Mouse (Mus musculus) CH12.LX (cell line): ENCODE measurements at regions not wholly inside any gene's neighbourhood (a gene's known extent, or its start where the extent isn't known, plus 50 kb on each side); places are given as distances from the start of the nearest gene placed in this dataset.

Experiments
- DNase-seq: peaks from one replicate; pipeline ENCODE4 v3.0.0-alpha.2; 2013; ENCODE audit errors: extremely low read depth
- H3K27ac ChIP-seq: 2 replicates; pipeline ENCODE4 v1.5.1; 2012; ENCODE audit warnings: low read depth, mild to moderate bottlenecking, control low read depth, moderate library complexity; ENCODE audit not compliant: insufficient read depth
- H3K27me3 ChIP-seq: replicated peaks from 2 replicates; pipeline ENCODE3; 2012; ENCODE audit warnings: inconsistent platforms
- H3K36me3 ChIP-seq, 2 experiments: replicated peaks in 1 of 2; 2 replicates each; pipeline versions ENCODE3 to v1.6.1; 2012; ENCODE audit warnings: inconsistent platforms in 1 of 2, low read length in 1 of 2, mild to moderate bottlenecking in 1 of 2, mixed read lengths in 1 of 2, moderate library complexity in 1 of 2; ENCODE audit not compliant: control insufficient read depth in 1 of 2, insufficient read depth in 1 of 2
- H3K4me1 ChIP-seq, 2 experiments: 2 replicates each; pipeline ENCODE4 v1.6.1; 2012; ENCODE audit warnings: inconsistent platforms in 1 of 2, moderate library complexity in 1 of 2; ENCODE audit not compliant: insufficient read depth in 2 of 2, control insufficient read depth in 1 of 2
- H3K4me2 ChIP-seq: 2 replicates; pipeline ENCODE4 v1.6.1; 2012; ENCODE audit warnings: low read depth, mild to moderate bottlenecking, control low read depth; ENCODE audit not compliant: poor library complexity, insufficient read depth, severe bottlenecking
- H3K4me3 ChIP-seq, 3 experiments: fragments of 150-350 bp in 1 of 3; sonication (generic) in 1 of 3; replicated peaks in 1 of 3; 2 replicates each; pipeline versions ENCODE3 to v1.5.1; 2011 to 2012; ENCODE audit warnings: low read depth in 2 of 3, low read length in 2 of 3, mild to moderate bottlenecking in 2 of 3, moderate library complexity in 2 of 3, control low read depth in 1 of 3, improper control_type of control experiment in 1 of 3, inconsistent platforms in 1 of 3, mixed read lengths in 1 of 3; ENCODE audit not compliant: poor library complexity in 1 of 3
- H3K79me2 ChIP-seq: replicated peaks from 2 replicates; pipeline ENCODE4 v1.6.1; 2012; ENCODE audit warnings: mild to moderate bottlenecking, moderate library complexity; ENCODE audit not compliant: control insufficient read depth, poor library complexity, insufficient read depth, severe bottlenecking; ENCODE audit errors: extremely low read depth
- H3K9ac ChIP-seq: 2 replicates; pipeline ENCODE4 v1.6.1; 2012; ENCODE audit warnings: low read depth, mild to moderate bottlenecking, control low read depth, moderate library complexity; ENCODE audit not compliant: insufficient read depth
- H3K9me3 ChIP-seq: replicated peaks from 2 replicates; pipeline ENCODE3; 2012; ENCODE audit warnings: low read length, inconsistent platforms, mixed read lengths
- BHLHE40 ChIP-seq: IDR thresholded peaks from 2 replicates; pipeline ENCODE4 v1.6.1; 2011; ENCODE audit warnings: mild to moderate bottlenecking, low read depth, low read length, improper control_type of control experiment
- EP300 ChIP-seq: IDR thresholded peaks from 2 replicates; pipeline ENCODE4 v1.6.1; 2011; ENCODE audit warnings: low read length, improper control_type of control experiment
- JUN ChIP-seq: IDR thresholded peaks from 2 replicates; pipeline ENCODE4 v1.6.1; 2011; ENCODE audit warnings: low read depth, mild to moderate bottlenecking, low read length, improper control_type of control experiment, moderate library complexity; ENCODE audit not compliant: insufficient read depth
- MYC ChIP-seq: IDR thresholded peaks from 2 replicates; pipeline ENCODE4 v1.6.1; 2011; ENCODE audit warnings: low read depth, mild to moderate bottlenecking, improper control_type of control experiment, low read length
- NELFE ChIP-seq: IDR thresholded peaks from 2 replicates; pipeline ENCODE4 v1.6.1; 2011; ENCODE audit warnings: low read depth, low read length, improper control_type of control experiment
- PAX5 ChIP-seq: IDR thresholded peaks from 2 replicates; pipeline ENCODE4 v1.6.1; 2012; ENCODE audit warnings: low read length, inconsistent platforms, mixed read lengths
- SMC3 ChIP-seq: IDR thresholded peaks from 2 replicates; pipeline ENCODE4 v1.6.1; 2011; ENCODE audit warnings: low read depth, low read length, improper control_type of control experiment
- TBP ChIP-seq: conservative IDR thresholded peaks from 2 replicates; pipeline ENCODE4 v1.6.1; 2011; ENCODE audit warnings: low read depth, low read length, improper control_type of control experiment
- TCF12 ChIP-seq: IDR thresholded peaks from 2 replicates; pipeline ENCODE4 v1.6.1; 2014; ENCODE audit warnings: low read depth, mild to moderate bottlenecking, inconsistent platforms, low read length, improper control_type of control experiment
- UBTF ChIP-seq: IDR thresholded peaks from 2 replicates; pipeline ENCODE4 v1.6.1; 2012; ENCODE audit warnings: low read depth, mild to moderate bottlenecking, inconsistent platforms, low read length, improper control_type of control experiment, moderate library complexity
- USF2 ChIP-seq: conservative IDR thresholded peaks from 2 replicates; pipeline ENCODE4 v1.6.1; 2011; ENCODE audit warnings: low read depth, low read length, improper control_type of control experiment
- dilution Hi-C: fragments of 300-500 bp; cut with MboI; formaldehyde crosslinking; loops from 2 replicates; pipeline ENCODE4 v1.14.3; 2020; ENCODE audit warnings: low sequenced_read_pairs; ENCODE audit not compliant: extremely low pct_unique_long_range_greater_than_20kb, extremely low pct_ligation_motif_present
- in situ Hi-C: fragments of 300-500 bp; cut with MboI; formaldehyde crosslinking; loops from 3 replicates; pipeline ENCODE4 v1.14.3; 2019; ENCODE audit warnings: low sequenced_read_pairs, low pct_ligation_motif_present, low pct_unique_long_range_greater_than_20kb, mixed read lengths

GRCm38 (mm10) chr19:30380515-30381206, 147.9 kb downstream of the Mbl2 start:
- H3K4me2 ChIP-seq: no peak overlapping the region

GRCm38 (mm10) chr19:30393791-30394190, 155.7 kb downstream of the Dkk1 start:
- Histone ChIP-seq H3K4me3 (no peak overlapping the region), H3K36me3 (no peaks in the 10 kb centered on the region), H3K4me1 (no peaks in the 10 kb centered on the region), H3K27ac (no peak overlapping the region)
- no peak for DNase-seq
- TF ChIP-seq PAX5 (no peak), BHLHE40 (no peak), EP300 (no peak)
- TF ChIP-seq, all 38 proteins: peak for 0
- Histone ChIP-seq H3K9me3 (no peaks in the 10 kb centered on the region), H3K79me2 (no peaks in the 10 kb centered on the region), H3K27me3 (no peaks in the 10 kb centered on the region), H3K9ac (no peak overlapping the region), H3K4me2 (no peak overlapping the region)
- dilution Hi-C loops: no loop called here
- in situ Hi-C loops: no loop called here

More at GRCm38 (mm10) chr19:30380515-30381206, 147.9 kb downstream of the Mbl2 start:
- no peaks in the 10 kb centered on the region for H3K36me3 ChIP-seq
- no peak overlapping the region for H3K9ac ChIP-seq
- dilution Hi-C loops (no loop called here), in situ Hi-C loops (no loop called here)
- no peaks in the 10 kb centered on the region; the same call in 1 of the 2 replicates for H3K79me2 ChIP-seq
- no peaks in the 10 kb centered on the region for H3K27me3 ChIP-seq
- TF ChIP-seq USF2: no peak
- TF ChIP-seq UBTF: no peak
- no peak for TF ChIP-seq TBP
- TF ChIP-seq JUN: no peak
- no peak for TF ChIP-seq MYC
- TF ChIP-seq BHLHE40: no peak
- no peak for DNase-seq
- H3K4me1 ChIP-seq: no peaks in the 10 kb centered on the region
- H3K9me3 ChIP-seq: no peaks in the 10 kb centered on the region
- no peak overlapping the region for H3K4me3 ChIP-seq
- H3K27ac ChIP-seq: no peak overlapping the region

- no peaks in the 10 kb centered on the region for H3K36me3 ChIP-seq
- no peak overlapping the region for H3K27ac ChIP-seq
- no peak for DNase-seq
- no peak for TF ChIP-seq TCF12
- no peak for TF ChIP-seq SMC3
- no peak for TF ChIP-seq NELFE
- TF ChIP-seq MYC: no peak
- no peak overlapping the region for H3K9ac ChIP-seq
- H3K4me3 ChIP-seq: no peak overlapping the region
- in situ Hi-C loops (no loop called here), dilution Hi-C loops (no loop called here)
- H3K27me3 ChIP-seq: no peaks in the 10 kb centered on the region
- peak overlapping the region; percentile 24; the same call in 1 of the 2 replicates for H3K4me2 ChIP-seq
- H3K9me3 ChIP-seq: no peaks in the 10 kb centered on the region
- no peaks in the 10 kb centered on the region for H3K4me1 ChIP-seq
- H3K79me2 ChIP-seq: no peaks in the 10 kb centered on the region
Measured at GRCm38 (mm10) chr19:30406943-30407342, 142.5 kb downstream of the Dkk1 start.
